Mouse (Mus musculus) heart, embryonic 12.5 days (tissue): ENCODE data around the gene Med7. TPM values are rescaled to one million over a fixed set of nuclear protein-coding genes. Genes with fewer than 3 reads are reported as not detected.

Experiments used
- ATAC-seq: fragments of 200-750 bp; cut with Nextera tagmentation; 2 replicates; pipeline ENCODE4 v1.8.0; 2017; ENCODE audit warnings: moderate TSS enrichment, moderate library complexity; ENCODE audit not compliant: insufficient number of reproducible peaks, low FRiP score
- H3K27ac ChIP-seq: fragments of 300-500 bp; sonication (generic); 2 replicates; pipeline ENCODE4 v1.5.1; 2016; ENCODE audit warnings: mild to moderate bottlenecking, moderate library complexity; ENCODE audit not compliant: poor library complexity, severe bottlenecking
- H3K27me3 ChIP-seq: fragments of 300-500 bp; sonication (generic); replicated peaks from 2 replicates; pipeline ENCODE4 v1.6.1; 2016; ENCODE audit warnings: mild to moderate bottlenecking, moderate library complexity
- H3K36me3 ChIP-seq: fragments of 300-500 bp; sonication (generic); 2 replicates; pipeline ENCODE4 v1.6.1; 2016; ENCODE audit warnings: mild to moderate bottlenecking, moderate library complexity
- H3K4me1 ChIP-seq: fragments of 300-500 bp; sonication (generic); replicated peaks from 2 replicates; pipeline ENCODE4 v1.6.1; 2016; ENCODE audit warnings: mild to moderate bottlenecking
- H3K4me2 ChIP-seq: fragments of 300-500 bp; sonication (generic); 2 replicates; pipeline ENCODE4 v1.6.1; 2016; ENCODE audit warnings: mild to moderate bottlenecking, moderate library complexity
- H3K4me3 ChIP-seq: fragments of 300-500 bp; sonication (generic); 2 replicates; pipeline ENCODE4 v1.5.1; 2016; ENCODE audit warnings: mild to moderate bottlenecking
- H3K9ac ChIP-seq: fragments of 300-500 bp; sonication (generic); 2 replicates; pipeline ENCODE4 v1.6.1; 2016; ENCODE audit warnings: mild to moderate bottlenecking, moderate library complexity
- H3K9me3 ChIP-seq: fragments of 300-500 bp; sonication (generic); replicated peaks from 2 replicates; pipeline ENCODE4 v1.6.1; 2016; ENCODE audit warnings: mild to moderate bottlenecking, moderate library complexity
- WGBS: fragments of 180-500 bp; shearing (Covaris S2); methylation state at CpG from one replicate; pipeline ENCODE4 v1.1.7; 2016; 5-methylcytosine and 5-hydroxymethylcytosine counted together
- polyA plus RNA-seq: library from polyadenylated mRNA; unstranded; fragments of >200 nt; fragmentation: Nextera tagmentation; extraction: Ambion mirVana; gene quantifications from 2 replicates; pipeline ENCODE4 v1.2.1, GENCODE M21; 2016

Med7 gene
- polyA plus RNA-seq, 1 experiment from 2014 or later = 54.9 TPM

DNA sequence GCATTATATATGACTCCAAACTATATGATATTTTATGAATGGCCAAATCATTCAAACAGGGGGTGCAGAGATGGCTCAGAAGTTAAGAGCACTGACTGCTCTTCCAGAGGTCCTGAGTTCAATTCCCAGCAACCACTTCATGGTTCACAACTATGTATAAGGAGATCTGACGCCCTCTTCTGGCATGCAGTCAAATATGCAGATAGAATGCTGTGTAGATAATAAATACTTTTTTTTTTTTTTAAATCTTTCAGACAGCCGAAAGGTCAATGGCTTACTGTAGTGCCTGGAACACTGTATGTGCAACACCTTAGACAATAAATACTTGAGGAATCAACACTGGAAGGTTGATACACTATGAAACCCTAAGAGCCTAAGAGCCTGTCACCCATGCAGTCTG, 6.6 kb upstream of the Med7 start:
- Histone ChIP-seq H3K36me3 (no peaks in the 10 kb centered on the region), H3K4me2 (no peak overlapping the region), H3K9ac (no peak overlapping the region), H3K4me3 (no peak overlapping the region), H3K4me1 (no peaks in the 10 kb centered on the region), H3K27me3 (no peaks in the 10 kb centered on the region), H3K9me3 (no peaks in the 10 kb centered on the region), H3K27ac (no peak overlapping the region)
- no peak for ATAC-seq
- WGBS = 76% methylated on average over 2 of the region's 2 CpGs

DNA sequence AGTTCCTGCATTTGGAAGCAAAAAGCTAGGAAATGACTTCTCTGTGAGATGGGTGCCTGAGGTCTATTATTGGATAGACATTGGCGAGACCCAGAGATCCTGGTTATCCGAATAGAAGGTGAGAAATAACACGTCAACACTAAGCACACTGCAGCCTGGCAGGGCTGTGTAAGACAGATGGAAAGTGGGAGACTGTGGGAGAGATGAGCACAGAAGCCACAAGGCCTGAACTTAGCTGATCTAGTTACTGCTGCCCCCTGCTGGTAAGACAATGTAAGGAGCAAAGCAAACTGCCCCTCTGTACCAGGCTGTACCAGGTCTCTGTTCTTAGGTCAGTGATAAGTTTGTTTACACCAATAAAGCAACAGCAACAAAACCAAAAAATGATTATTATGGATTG, 5.6 kb upstream of the Med7 start:
- peak; percentile 59; the same call in 1 of the 2 replicates for ATAC-seq
- H3K9me3 ChIP-seq = no peaks in the 10 kb centered on the region
- 18% methylated on average over 3 of the region's 3 CpGs for WGBS
- no peak overlapping the region for H3K9ac ChIP-seq
- no peaks in the 10 kb centered on the region for H3K36me3 ChIP-seq
- no peak overlapping the region for H3K4me2 ChIP-seq
- peaks cover 2% of the 10 kb centered on the region for H3K4me1 ChIP-seq
- no peaks in the 10 kb centered on the region for H3K27me3 ChIP-seq
- H3K27ac ChIP-seq = no peak overlapping the region
- no peak overlapping the region for H3K4me3 ChIP-seq

DNA sequence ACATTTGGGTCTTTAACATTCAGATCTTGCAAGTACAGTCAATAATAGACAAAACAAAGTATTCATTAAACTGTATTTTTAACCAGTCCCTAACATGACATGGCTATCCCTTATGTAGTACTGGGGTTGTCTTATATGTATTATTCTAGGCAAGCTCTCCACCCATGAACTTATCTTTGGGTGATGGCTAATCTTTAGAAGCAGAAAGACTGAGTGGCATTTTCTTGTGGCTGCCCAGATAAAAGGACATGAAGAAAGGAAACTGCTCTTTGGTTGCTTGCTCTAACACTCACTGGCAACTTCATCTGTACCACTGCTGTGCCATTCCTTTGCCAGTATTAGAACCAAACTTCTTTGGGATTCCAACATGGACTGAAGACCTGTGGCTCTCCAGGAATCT, 1.4 kb upstream of the Med7 start:
- Histone ChIP-seq H3K9me3 (no peaks in the 10 kb centered on the region), H3K27ac (no peak overlapping the region), H3K27me3 (no peaks in the 10 kb centered on the region), H3K4me3 (no peak overlapping the region), H3K36me3 (peaks cover 9% of the 10 kb centered on the region), H3K9ac (no peak overlapping the region), H3K4me1 (peaks cover 5% of the 10 kb centered on the region), H3K4me2 (no peak overlapping the region)
- ATAC-seq = no peak

DNA sequence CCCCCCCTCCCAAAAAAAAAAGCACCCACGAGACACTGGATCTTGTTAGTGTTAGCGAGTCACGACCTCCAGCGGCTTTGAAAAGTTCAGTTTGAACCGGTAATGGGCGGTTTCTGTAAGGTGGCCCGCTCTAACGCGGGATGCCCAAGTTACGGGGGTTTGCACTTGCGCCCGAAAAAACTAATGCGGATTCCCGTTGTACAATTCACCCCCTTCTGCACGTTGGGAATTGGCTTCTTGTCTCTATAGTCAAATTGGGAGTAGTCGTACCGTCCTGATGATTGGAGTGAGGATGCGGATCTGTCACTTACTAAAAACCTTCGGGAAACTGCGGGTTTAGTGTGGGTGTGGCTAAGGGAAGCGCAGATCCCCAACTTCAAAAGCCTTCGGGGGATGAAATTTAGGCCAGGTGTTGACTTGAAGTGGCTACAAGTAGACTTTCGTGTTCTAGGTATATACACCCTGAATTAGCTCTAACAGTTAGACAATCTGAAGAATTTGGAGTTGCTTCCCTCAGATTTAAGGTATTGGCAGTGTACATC, 805 bp downstream of the Med7 start:
- H3K9me3 ChIP-seq = no peaks in the 10 kb centered on the region
- peak overlapping the region; percentile 95 for H3K27ac ChIP-seq
- H3K27me3 ChIP-seq = no peaks in the 10 kb centered on the region
- peaks cover 16% of the 10 kb centered on the region for H3K36me3 ChIP-seq
- ATAC-seq = no peak; the same call in 1 of the 2 replicates
- H3K4me1 ChIP-seq = peaks cover 5% of the 10 kb centered on the region
- WGBS = 1% methylated on average over 23 of the region's 23 CpGs
- peak overlapping the region; percentile 97 for H3K9ac ChIP-seq
- H3K4me3 ChIP-seq = peak overlapping the region; percentile 93
- peak overlapping the region; percentile 89 for H3K4me2 ChIP-seq

DNA sequence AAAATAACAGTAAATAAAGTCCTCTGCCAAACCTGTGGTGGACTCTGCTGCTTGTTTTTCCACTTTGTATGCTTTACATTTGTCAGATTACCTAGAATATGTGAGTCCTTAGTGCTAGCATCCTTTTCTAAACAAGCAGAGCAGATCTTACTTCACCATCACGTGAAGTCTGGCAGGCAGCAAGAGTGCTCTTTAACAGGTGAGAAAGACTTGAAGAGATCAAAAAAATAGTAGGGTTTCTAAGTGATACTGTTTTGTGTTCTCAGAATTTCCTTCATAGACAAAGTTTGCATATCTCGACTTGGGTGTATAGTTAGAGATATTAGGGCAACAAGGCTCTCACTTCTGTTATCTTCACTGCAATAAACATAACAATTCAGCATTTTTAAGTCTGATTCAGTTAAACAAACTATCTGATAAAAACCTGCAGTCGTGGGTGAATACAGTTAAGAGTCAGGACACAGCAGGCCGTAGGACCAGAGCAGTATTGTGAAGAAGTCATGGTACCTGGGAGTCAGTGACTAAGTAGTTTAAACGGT, 2.3 kb downstream of the Med7 start:
- no peak for ATAC-seq
- H3K27me3 ChIP-seq = no peaks in the 10 kb centered on the region
- peaks cover 22% of the 10 kb centered on the region for H3K36me3 ChIP-seq
- 83% methylated on average over 5 of the region's 5 CpGs for WGBS
- no peak overlapping the region for H3K9ac ChIP-seq
- H3K27ac ChIP-seq = no peak overlapping the region
- peaks cover 5% of the 10 kb centered on the region for H3K4me1 ChIP-seq
- no peaks in the 10 kb centered on the region for H3K9me3 ChIP-seq
- no peak overlapping the region for H3K4me2 ChIP-seq
- no peak overlapping the region for H3K4me3 ChIP-seq

DNA sequence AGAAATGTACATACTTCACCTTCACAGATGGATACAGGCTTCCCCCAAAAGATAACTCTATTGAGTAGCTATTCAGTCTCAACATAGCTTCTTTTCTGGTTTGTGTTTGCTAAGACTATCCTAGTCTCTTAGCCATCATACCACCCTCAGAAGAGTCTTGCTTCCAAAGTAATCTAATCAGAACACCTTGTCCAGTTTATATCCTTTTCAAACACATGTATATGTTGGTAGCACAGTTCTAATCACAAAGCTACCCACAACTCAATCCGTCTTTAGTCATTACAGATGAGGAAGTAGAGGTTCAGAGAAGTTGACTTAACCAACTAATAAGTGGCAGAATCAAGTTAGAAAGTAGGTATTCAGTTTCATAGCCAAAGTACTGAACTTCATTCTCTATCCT, 5.0 kb downstream of the Med7 start:
- 84% methylated on average over 1 of the region's 1 CpGs for WGBS
- Histone ChIP-seq H3K27ac (no peak overlapping the region), H3K27me3 (no peaks in the 10 kb centered on the region), H3K4me3 (no peak overlapping the region), H3K36me3 (peaks cover 22% of the 10 kb centered on the region), H3K4me2 (no peak overlapping the region), H3K4me1 (peaks cover 2% of the 10 kb centered on the region; the same call in 1 of the 2 replicates), H3K9me3 (no peaks in the 10 kb centered on the region), H3K9ac (no peak overlapping the region)
- ATAC-seq = no peak

DNA sequence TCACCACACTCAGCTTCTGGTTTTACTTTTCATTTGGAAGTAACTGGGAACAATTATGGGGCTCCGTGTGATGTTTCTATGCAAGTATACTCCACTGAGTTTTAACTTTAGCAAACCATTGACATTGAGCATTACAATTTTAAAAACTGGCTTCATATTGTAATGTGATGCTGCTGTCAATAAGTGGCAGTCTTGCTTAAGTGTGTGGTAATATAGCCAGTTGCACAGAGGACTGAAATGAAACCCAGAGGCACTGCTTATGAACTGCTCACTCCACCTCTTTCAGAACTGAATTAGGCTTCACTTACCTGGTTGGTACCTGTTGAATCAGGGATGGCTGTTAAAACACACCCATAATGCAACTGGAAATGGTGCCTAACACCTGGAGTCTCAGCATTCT, 6.4 kb downstream of the Med7 start:
- H3K9me3 ChIP-seq = no peaks in the 10 kb centered on the region
- no peak for ATAC-seq
- H3K4me1 ChIP-seq = no peaks in the 10 kb centered on the region; the same call in 1 of the 2 replicates
- H3K27me3 ChIP-seq = no peaks in the 10 kb centered on the region
- no peak overlapping the region for H3K4me3 ChIP-seq
- peaks cover 22% of the 10 kb centered on the region for H3K36me3 ChIP-seq
- H3K9ac ChIP-seq = no peak overlapping the region
- H3K4me2 ChIP-seq = no peak overlapping the region
- WGBS = 77% methylated on average over 1 of the region's 1 CpGs
- no peak overlapping the region for H3K27ac ChIP-seq

DNA sequence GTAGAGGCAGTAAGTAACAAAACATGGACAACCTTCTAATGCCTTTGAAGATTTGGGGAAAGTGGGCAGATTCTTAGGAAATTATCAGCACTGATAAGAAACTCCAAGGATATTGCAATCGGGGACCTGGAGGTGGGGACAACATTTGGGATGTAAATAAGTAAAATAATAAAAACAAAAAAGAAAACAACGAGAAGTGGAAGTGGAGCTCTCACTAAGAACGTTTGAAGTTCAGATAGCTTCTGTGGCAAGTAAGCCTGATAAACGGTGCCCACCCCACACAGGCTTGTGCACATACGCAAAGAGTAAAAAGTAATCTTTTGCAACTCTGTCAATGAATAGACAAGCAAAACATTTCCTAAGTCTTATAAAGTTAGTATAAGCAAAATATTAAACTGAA, 7.3 kb downstream of the Med7 start:
- no peak overlapping the region for H3K4me2 ChIP-seq
- H3K27me3 ChIP-seq = no peaks in the 10 kb centered on the region
- no peak overlapping the region for H3K27ac ChIP-seq
- ATAC-seq = no peak
- no peak overlapping the region for H3K4me3 ChIP-seq
- no peak overlapping the region for H3K9ac ChIP-seq
- WGBS = 80% methylated on average over 5 of the region's 5 CpGs
- H3K4me1 ChIP-seq = no peaks in the 10 kb centered on the region; the same call in 1 of the 2 replicates
- no peaks in the 10 kb centered on the region for H3K9me3 ChIP-seq
- H3K36me3 ChIP-seq = peaks cover 19% of the 10 kb centered on the region

DNA sequence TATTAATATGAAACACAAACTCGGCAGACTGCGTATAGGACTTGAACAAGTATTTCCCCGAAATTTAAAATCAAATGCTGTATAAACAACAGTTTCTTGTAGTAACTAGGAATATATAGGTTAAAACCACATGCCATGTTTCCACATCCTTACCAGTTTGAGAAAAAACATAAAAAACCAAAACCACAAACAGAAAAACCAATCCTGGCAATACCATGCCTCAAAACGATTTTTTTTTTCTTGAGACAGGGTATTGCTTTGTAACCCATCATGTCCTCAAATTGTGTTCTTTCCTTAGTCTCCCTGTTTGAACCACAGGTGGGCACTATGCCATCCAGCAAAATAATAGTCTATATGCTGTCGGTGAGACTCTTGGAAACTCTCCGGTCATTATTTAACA, 9.4 kb downstream of the Med7 start:
- Histone ChIP-seq H3K9ac (no peak overlapping the region), H3K4me2 (no peak overlapping the region), H3K27ac (no peak overlapping the region), H3K4me1 (no peaks in the 10 kb centered on the region), H3K9me3 (no peaks in the 10 kb centered on the region), H3K36me3 (peaks cover 7% of the 10 kb centered on the region; the same call in 1 of the 2 replicates), H3K27me3 (no peaks in the 10 kb centered on the region), H3K4me3 (no peak overlapping the region)
- no peak for ATAC-seq
- WGBS = 91% methylated on average over 6 of the region's 6 CpGs

DNA sequence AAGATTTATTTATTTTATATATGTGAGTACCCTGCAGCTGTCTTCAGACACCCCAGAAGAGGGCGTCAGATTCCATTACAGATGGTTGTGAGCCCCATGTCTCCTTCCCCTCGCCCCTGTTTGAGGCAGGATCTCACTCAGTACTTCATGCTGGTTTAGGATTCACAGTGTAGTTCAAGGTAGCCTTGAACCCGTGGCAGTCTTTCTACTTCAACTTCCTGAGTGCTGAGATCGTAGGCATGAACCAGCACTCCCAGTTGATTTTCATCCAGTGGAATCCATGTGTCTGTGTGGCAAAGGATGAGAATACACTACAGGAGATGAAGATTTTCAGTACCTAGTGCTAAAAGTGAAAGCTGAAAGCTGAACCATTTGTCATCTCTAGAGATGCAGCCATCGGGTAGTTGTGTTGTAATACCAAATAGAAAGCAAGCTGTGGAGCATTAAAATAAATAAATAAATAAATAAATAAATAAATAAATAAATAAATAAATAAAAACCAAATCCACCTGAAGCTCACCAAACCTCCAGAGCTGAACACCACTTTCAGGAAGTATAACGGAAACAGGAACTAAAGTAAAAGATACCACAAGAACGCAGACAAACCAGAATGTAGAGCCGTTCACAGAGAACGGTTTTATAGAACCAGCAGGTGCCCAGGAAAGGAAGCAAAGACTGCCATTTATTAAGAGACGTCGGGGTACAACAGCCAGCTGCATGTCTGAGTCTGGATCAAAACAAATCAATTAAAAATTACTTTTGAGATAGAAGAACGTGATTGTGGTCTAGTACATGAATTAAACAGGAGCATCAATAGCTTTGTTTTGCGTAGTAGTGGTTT, 11.1 kb downstream of the Med7 start:
- no peaks in the 10 kb centered on the region for H3K27me3 ChIP-seq
- no peaks in the 10 kb centered on the region for H3K4me1 ChIP-seq
- ATAC-seq = no peak
- H3K9me3 ChIP-seq = no peaks in the 10 kb centered on the region
- 73% methylated on average over 13 of the region's 13 CpGs for WGBS
- H3K27ac ChIP-seq = no peak overlapping the region
- H3K4me2 ChIP-seq = no peak overlapping the region
- peaks cover 6% of the 10 kb centered on the region; the same call in 1 of the 2 replicates for H3K36me3 ChIP-seq
- no peak overlapping the region for H3K9ac ChIP-seq
- H3K4me3 ChIP-seq = no peak overlapping the region

DNA sequence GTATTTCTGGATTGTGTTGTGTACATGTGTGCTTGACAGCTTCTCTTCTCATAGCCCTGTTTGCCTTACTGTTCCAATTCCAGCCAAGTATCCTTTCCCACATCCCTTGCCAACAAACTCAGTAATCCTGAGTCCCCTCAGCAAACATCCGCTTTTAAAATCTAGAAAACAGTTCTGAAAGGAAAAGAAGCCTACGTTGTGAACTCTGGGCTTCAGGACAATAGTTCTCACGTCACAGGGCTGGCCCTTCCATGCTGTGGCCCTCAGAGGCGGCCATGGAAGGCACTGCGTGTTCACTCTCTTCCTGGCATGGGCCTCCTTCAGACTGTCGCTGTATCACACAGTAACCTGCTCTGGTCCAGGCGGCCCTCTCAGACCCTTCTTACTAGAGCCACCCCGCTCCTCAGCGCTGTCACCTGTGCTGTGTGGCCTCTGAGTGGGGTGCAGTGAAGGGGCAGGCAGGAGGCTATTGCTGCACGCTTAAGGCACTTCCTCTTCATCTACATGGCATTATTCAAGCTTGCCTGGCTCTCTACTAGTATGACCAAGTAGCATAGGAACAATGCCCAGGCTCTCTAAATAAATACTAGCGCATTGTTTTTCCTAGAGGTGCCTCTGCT, 12.8 kb downstream of the Med7 start:
- Histone ChIP-seq H3K27me3 (no peaks in the 10 kb centered on the region), H3K9me3 (no peaks in the 10 kb centered on the region), H3K9ac (no peak overlapping the region), H3K27ac (no peak overlapping the region), H3K4me1 (no peaks in the 10 kb centered on the region), H3K4me2 (no peak overlapping the region), H3K4me3 (no peak overlapping the region), H3K36me3 (no peaks in the 10 kb centered on the region)
- WGBS = 75% methylated on average over 11 of the region's 11 CpGs
- ATAC-seq = no peak
